Mouse (Mus musculus): Measurements from ENCODE around the gene Ryr1.
"Not testable (repeated sequence)": the region's sequence is repeated elsewhere in the genome, so short reads cannot be mapped to it uniquely, and the experiment has no call there.

Gene Ryr1

GRCm38 (mm10) chr7:29146625-29147367 is 21.8 kb upstream of the Ryr1 start:
- CTCF ChIA-PET, result no interaction called here

- CTCF ChIA-PET, result interaction anchor here (0.7 kb wide), 1 partner anchor 133 kb away, joined by 5 read pairs; no protein-coding TSS in a partner anchor
Observed at GRCm38 (mm10) chr7:29144006-29144405, 19.0 kb upstream of the Ryr1 start.

GRCm38 (mm10) chr7:29141416-29141815 is 16.4 kb upstream of the Ryr1 start:
- CTCF ChIA-PET, result no interaction called here

GRCm38 (mm10) chr7:29139237-29139636 is 14.3 kb upstream of the Ryr1 start:
- CTCF ChIA-PET, result not testable (repeated sequence)

GRCm38 (mm10) chr7:29137429-29137828 is 12.4 kb upstream of the Ryr1 start:
- CTCF ChIA-PET, result no interaction called here

- CTCF ChIA-PET, result interaction anchor here (0.6 to 0.7 kb wide), 3 partner anchors 76 to 772 kb away, joined by 5 to 6 read pairs (median 5); no protein-coding TSS in a partner anchor
Observed at GRCm38 (mm10) chr7:29134693-29135386, 9.9 kb upstream of the Ryr1 start, which contains the start of gene Rasgrp4. Gene Rasgrp4, plus strand, starts transcription at chr7:29134851.

GRCm38 (mm10) chr7:29134230-29134629 is 9.3 kb upstream of the Ryr1 start:
- CTCF ChIA-PET, result interaction anchor here (0.6 kb wide), 1 partner anchor 75 kb away, joined by 5 read pairs; no protein-coding TSS in a partner anchor

- CTCF ChIA-PET, result interaction anchor here (0.6 kb wide), 1 partner anchor 246 kb away, joined by 3 read pairs; no protein-coding TSS in a partner anchor
Observed at GRCm38 (mm10) chr7:29128725-29129124, 3.7 kb upstream of the Ryr1 start.

GRCm38 (mm10) chr7:29126173-29126915 is 1.4 kb upstream of the Ryr1 start:
- CTCF ChIA-PET, result interaction anchor here (1.2 to 1.3 kb wide), 2 partner anchors 118 to 177 kb away, joined by 3 to 7 read pairs; partner anchors contain the start of gene Dpf1

GRCm38 (mm10) chr7:29123531-29124358 is 1.2 kb downstream of the Ryr1 start:
- CTCF ChIA-PET, result no interaction called here

- CTCF ChIA-PET, result interaction anchor here (0.7 kb wide), 1 partner anchor 29 kb away, joined by 5 read pairs; no protein-coding TSS in a partner anchor
Observed at GRCm38 (mm10) chr7:29122821-29123220, 2.2 kb downstream of the Ryr1 start.

GRCm38 (mm10) chr7:29119526-29119925 is 5.5 kb downstream of the Ryr1 start:
- CTCF ChIA-PET, result no interaction called here

- CTCF ChIA-PET, result no interaction called here
Observed at GRCm38 (mm10) chr7:29118142-29118851, 6.7 kb downstream of the Ryr1 start.

- CTCF ChIA-PET, result no interaction called here
Observed at GRCm38 (mm10) chr7:29108992-29109955, 15.7 kb downstream of the Ryr1 start.

- CTCF ChIA-PET, result no interaction called here
Observed at GRCm38 (mm10) chr7:29101286-29102017, 23.5 kb downstream of the Ryr1 start.

- CTCF ChIA-PET, result no interaction called here
Observed at GRCm38 (mm10) chr7:29097131-29097530, 27.8 kb downstream of the Ryr1 start.

GRCm38 (mm10) chr7:29088817-29089216 is 36.2 kb downstream of the Ryr1 start:
- CTCF ChIA-PET, result no interaction called here

- CTCF ChIA-PET, result no interaction called here
Observed at GRCm38 (mm10) chr7:29086902-29087301, 38.1 kb downstream of the Ryr1 start.

GRCm38 (mm10) chr7:29085981-29086380 is 39.0 kb downstream of the Ryr1 start:
- CTCF ChIA-PET, result no interaction called here
